Mouse (Mus musculus) activated CD4-positive, CD25-positive, alpha-beta regulatory T cell (primary cell): Measurements from ENCODE around the gene Ascl1. TPM values are rescaled to one million over a fixed set of nuclear protein-coding genes. Genes with fewer than 3 reads are reported as not detected.

ENCODE experiments used
- polyA plus RNA-seq, 2 experiments: library from polyadenylated mRNA; unstranded; fragments of 100-300 nt; shearing (Covaris generic); gene quantifications; one replicate each; pipeline ENCODE4 v1.2.1; 2017

Ascl1 gene
- not detected for polyA plus RNA-seq

GRCm38 (mm10) chr10:87493576-87493975 is at the start of gene Ascl1:
Gene Ascl1 (minus strand): TSS chr10:87493660.

DNA sequence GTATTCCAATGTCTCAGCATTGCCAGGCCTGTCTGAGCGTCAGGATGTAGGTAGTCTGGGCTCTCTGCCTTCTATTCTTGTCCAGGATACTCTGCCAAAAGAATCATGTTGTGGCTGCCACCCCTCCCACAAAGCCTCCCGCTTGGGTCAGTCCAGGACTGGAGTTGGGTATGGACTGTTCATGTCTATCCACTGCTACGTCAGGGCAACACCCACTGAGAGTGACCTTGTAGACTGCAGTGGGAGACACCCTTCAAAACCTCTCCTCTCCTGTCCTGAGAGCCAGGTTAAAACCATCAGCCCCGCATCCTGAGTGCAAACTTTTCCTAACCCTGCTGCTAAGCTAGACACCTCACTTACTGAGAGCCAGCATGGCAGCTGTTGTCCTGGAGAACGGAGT is 28.2 kb upstream of the Ascl1 start, which contains the start of gene Pah:
Gene Pah (plus strand): TSS at position 150 of the 400 bp plus-strand sequence.

Other genes with a start within 250 kb of the Ascl1 start
- not detected for gene Pah, start 28.1 kb upstream of the Ascl1 start, polyA plus RNA-seq